In genomic region chr3:51262942-51263341, GRCm38 (mm10) we compare ENCODE assay signal across 19 mouse cellular contexts.
"Had no signal": no experiment of that assay in that cellular context is flagged by ENCODE, and none has a peak within 500 bp of the region (broad histone marks: within the 10 kb centered on the region; RNA-seq: fewer than 3 reads in every experiment).

No protein-coding gene starts in this region.

- ATAC-seq: midbrain, embryonic 16.5 days had no signal

- H3K4me3 ChIP-seq: midbrain, embryonic 10.5 days; midbrain, embryonic 12.5 days; myocyte; neural tube, embryonic 13.5 days; neural tube, embryonic 15.5 days had no signal

- H3K27ac ChIP-seq: midbrain, embryonic 10.5 days; midbrain, embryonic 12.5 days; neural tube, embryonic 13.5 days; neural tube, embryonic 15.5 days had no signal

- H3K27me3 ChIP-seq: midbrain, embryonic 12.5 days; neural tube, embryonic 13.5 days; neural tube, embryonic 15.5 days had no signal

- H3K9ac ChIP-seq: lung, embryonic 14.5 days; midbrain, embryonic 12.5 days; neural tube, embryonic 13.5 days; neural tube, embryonic 15.5 days had no signal

- H3K4me1 ChIP-seq: midbrain, embryonic 10.5 days; midbrain, embryonic 12.5 days; neural tube, embryonic 13.5 days; neural tube, embryonic 15.5 days had no signal

- DNase-seq: lung, adult 18-20 months; lung, embryonic 14.5 days; lung, postnatal 10 days; lung, postnatal 4 days; midbrain, embryonic 14.5 days; retina, postnatal 1 day; right cerebral cortex, adult 18-20 months; right cerebral cortex, postnatal 25 days; right cerebral cortex, postnatal 4 days; spleen, adult 18-20 months; thymus, adult 2 months; thymus, postnatal 25 days; thymus, postnatal 4 days had no signal

- H3K4me2 ChIP-seq: lung, embryonic 14.5 days; midbrain, embryonic 12.5 days; neural tube, embryonic 13.5 days; neural tube, embryonic 15.5 days had no signal

- H3K9me3 ChIP-seq: midbrain, embryonic 10.5 days; midbrain, embryonic 12.5 days; neural tube, embryonic 13.5 days; neural tube, embryonic 15.5 days had no signal
